Mouse (Mus musculus): ENCODE data around the gene Btn1a1.

The Btn1a1 gene

DNA sequence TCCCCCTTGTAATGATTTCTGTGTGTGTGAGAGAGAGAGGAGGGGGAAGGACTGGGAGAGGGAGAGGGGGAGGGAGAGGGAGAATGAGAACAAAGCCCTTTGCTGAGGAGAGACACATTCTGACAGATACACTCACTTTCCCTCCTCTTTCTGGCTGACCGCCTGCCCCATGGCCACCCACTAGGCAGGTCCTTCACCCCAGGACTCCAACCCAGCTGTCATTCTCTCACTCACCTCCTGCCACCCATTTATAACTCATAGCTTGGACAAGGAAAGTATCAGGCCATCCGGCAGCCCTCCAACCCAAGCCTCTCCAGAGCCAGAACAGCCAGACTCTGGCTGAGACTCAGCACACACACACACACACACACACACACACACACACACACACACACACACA, 10.0 kb upstream of the Btn1a1 start:
- peak in 1 of 2 experiments; percentile 11 for DNase-seq

DNA sequence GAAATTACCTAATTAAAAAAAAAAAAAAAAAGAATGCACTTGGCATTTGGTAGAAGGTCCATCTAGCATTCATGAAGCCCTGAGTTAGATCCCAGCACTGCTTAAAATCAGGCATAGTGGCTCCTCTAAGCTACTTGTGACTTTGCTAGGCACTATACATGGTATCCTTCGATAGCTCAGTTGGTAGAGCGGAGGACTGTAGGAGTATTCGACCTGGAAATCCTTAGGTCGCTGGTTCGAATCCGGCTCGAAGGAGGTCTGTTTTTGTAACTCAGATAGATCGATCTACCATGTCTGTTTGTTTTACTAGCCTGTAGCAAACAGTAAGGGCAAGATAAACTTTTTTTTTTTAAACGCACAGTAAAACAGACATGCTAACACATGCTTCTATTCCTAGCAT, 1.2 kb upstream of the Btn1a1 start:
- peak; percentile 65 to 80 for DNase-seq

DNA sequence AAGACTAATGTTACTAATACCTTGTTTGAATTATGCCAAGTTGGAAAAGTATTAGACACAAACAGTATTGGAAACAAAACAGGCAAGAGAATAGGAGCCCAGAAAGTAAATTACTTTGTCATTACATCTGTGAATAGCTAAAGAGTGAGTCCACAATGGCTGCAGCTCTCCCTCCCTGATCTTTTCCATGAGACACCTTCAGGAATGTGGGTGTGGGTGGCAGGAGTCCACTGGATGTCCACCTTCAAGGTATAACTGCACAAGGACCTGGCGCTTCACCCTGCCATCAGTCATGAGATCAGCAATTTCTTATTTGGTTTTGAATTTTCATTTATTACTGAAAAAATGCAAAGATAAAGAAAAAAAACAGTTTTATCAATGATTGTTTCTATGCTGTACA, 605 bp upstream of the Btn1a1 start:
- no peak for DNase-seq

DNA sequence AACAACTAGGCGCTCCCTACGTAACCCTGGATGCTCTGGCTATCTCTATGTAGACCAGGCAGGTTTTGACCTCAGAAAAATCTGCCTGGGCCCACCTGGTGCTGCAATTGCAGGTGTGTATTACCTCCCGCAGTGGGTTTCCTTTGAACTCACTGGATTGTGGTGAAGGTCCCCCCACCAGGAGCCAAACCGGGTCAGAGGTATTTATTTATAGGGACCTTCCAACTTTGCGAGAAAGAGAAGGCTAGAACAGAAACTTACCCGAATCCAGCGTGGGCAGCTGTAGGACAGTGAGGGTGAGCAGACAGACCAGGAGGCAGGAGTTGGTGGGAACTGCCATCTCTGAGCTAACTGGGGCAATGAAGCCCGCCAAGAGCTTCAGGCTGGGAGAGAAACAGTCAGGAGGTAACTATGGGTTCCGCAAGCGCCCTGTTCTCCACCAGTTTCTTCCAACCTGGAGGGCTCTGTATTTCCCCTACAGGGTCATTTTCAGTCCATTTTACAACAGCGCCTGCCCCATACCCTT, 797 bp downstream of the Btn1a1 start:
- peak; percentile 7 to 17 for DNase-seq

DNA sequence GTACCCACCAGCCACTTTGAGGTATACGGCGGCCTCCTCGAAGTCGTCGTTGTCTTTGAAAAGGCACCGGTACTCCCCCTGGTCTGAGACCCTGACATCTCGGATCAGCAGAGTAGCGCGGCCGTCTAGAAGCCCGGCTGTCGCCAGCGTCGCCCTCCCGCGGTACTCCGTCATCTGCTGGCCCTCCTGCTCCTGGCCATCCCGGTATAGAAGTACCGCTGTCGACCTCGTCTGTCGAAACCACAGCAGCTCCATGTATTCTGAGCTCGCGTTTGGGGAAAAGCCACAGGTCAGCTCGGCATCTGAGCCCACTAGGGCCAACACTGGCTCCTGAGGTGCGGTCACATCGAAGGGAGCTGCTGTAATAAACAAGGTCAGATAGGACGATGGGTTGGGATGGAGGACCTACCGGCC, 1.5 kb downstream of the Btn1a1 start:
- peak; percentile 69 for DNase-seq

DNA sequence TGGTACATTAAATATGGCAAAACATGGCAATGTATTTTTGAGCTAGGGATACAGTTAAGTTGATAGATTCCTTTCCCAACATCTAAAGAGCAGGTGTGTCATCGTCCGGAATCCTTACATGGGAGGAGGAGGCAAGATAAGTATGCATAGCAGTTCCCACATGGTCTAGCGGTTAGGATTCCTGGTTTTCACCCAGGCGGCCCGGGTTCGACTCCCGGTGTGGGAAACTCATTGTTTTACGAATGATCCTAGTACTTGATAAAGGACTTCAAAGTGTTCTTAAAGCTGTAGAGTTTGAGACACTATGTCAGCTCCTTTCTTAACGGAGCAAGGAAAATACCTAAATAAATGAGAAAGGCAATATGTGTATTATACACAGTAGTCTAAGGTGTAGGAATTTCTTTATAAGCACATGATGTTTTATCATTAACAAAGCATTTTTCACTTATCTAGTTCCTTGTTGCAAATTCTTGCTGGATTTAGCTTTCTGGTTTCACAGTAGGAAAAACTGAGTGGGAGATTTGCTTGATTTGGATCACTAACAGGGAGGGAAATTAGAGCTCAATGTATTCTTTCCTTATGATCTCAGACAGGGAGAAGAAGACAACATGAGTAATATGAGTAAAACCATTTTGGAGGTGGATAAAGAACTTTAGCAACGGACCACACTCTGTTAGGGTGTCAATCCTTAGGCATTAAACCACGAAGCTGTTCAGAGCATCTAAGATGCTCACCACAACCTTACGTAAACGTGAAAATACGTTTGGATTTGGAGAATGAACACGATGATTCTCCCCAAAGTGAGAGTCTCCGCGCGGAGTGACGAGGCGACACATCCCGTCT, 2.1 kb downstream of the Btn1a1 start:
- peak; percentile 91 to 92 for DNase-seq

DNA sequence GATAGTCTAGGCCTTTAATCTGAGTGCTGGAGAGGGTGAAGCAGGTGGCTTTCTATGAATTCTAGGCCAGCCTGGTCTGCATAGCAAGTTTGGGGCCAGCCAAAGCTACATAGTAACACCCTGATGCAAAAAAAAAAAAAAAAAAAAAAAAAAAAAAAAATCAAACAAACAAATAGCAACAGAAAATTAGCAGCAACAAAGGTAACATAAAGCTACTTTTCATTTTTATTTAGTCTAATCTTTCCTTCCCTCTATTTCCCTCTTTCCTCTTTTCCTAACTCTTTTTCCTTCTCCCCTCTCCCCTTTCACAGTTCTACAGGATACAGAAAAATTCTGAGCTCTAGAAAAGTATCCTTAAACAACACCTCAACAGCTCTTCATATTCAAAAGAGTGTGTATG, 3.0 kb downstream of the Btn1a1 start:
- DNase-seq, result no peak

DNA sequence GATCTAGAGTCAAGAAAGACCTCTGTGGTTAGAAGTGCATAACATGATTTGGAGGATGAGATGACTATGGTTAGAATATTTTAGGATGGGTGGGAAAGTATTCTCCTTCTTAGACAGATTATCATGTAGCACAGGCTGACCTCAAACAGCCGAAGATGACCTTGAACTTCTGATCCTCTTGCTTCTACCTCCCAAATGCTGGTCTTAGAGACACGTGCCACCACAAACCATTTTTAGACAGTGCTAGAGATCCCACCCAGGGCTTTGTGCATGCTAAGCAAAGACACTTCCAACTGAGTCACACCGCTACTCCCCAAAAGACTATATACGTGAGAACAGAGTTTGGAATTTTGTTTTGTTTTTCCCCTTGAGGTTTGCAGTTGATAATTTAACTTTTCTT, 3.6 kb downstream of the Btn1a1 start:
- no peak for DNase-seq

DNA sequence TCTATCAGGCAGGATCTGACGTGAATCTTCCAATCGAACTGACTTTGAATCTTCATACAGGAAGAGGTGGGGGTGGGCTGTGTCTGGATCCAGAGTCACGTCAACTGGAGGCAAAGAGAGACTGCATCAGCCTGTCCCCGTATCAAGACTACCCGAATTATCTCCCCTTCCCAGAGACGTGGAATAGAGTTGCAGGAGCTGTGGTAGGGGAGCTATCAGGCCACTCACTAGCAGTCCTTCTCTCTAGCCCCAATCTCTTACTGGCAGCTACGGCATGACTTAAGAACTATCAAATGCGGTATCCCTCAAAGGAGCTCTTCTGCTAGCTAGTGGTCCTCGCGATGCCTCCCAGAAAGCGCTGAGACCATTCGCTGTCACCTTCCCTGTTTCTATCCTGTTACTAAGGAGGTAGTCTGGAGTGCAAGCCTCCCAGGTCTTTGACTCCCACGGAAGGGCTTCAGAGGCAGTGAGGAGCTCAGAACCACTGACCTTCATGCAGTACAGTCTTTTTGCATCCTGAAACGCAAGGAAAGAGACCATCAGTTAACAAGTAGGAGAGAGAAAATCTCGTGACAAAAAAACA, 6.3 kb downstream of the Btn1a1 start:
- DNase-seq, result no peak

DNA sequence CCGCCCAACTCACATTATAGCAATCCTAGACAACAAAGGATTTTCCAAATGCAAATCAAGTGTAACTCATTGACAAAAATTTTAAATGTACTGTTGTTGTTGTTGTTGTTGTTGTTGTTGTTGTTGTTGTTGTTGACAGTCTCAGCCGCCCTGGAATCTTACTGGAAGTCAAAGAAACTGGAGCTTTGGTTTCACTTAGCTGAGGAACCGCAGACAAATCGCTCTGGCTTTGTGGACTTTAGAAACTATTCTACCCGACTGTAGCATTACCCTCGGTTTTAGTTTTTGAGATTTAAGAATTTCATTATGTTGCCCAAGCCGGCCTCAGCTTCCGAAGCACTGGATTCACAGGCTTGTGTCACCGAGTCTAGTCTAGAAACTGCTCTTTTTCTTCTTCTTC, 11.8 kb downstream of the Btn1a1 start:
- DNase-seq, result no peak

DNA sequence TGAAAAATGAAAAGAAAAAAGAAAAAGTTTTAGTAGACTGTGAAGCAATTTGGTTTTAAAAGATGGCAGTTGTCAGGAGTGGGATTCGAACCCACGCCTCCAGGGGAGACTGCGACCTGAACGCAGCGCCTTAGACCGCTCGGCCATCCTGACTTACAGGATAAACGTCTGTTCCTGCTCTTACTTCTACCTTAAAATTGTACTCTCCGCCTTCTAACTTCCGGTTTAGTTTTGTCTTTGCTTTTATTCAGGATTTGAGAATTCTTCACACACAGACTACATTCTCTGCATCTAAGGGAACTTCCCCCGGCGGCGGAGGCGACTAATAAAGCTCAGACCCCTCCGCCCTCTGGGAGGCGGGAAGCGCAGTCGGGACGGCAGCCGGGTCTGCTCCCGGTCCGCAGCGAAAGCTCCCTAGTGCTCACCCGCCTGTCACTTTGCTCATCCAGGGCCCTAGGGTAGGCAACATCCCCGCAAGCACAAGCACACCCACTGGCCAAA, 12.3 kb downstream of the Btn1a1 start:
- peak; percentile 78 to 83 for DNase-seq

DNA sequence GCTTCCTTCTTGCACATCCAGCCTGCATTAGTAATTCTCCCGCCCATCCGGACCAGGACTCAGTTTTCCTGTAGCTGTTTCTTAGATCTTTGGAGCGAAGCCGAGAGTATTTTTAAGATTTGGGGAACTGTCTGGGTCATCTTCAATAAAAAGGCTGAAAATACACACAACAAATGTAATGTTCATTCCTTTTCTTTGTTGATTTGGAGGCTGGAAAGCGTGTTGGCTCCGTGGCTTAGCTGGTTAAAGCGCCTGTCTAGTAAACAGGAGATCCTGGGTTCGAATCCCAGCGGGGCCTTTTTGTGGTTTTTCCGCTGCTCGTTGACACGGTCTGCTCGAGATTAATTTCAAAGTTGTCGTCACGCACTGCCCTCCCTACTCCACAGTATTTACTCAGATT, 15.3 kb downstream of the Btn1a1 start:
- peak; percentile 89 to 93 for DNase-seq

DNA sequence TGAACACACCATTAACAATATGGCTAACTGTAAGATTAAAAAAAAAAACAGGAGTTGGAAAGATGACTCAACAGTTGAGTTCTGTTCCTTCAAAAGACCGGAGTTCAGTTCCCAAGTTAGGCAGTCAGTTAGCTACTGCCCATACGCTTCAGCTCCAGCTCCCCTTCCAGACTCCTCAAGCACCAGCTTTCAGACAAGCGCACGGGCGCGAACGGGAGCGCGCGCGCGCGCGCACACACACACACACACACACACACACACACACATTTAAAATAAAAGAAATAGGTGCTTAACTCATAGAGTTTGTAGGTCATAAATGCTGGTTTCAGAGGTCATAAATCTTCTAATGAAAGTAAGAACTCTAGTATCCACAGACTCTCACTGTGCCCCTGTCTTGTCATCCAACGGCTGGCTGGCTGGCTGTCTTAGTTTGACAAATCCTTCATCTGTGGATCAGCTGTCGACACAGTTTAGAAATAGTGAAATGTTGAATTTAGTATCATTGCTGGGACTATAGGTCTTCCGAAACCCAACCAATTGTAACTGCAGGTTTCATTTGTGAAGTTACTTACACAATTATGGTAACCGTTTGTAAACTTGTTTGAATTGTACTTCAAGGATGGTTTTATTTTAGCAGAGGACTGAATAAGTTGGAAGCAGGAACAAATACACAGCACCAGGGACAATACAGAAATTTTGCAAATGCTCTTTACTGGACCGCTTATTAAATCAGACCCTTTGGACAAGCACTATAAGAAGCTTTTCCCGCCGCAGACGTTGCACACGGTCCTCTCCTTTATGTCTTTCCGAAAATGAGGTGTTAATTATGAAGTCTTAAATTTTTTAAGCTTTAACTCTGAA, 16.2 kb downstream of the Btn1a1 start:
- peak; percentile 70 to 82 for DNase-seq

DNA sequence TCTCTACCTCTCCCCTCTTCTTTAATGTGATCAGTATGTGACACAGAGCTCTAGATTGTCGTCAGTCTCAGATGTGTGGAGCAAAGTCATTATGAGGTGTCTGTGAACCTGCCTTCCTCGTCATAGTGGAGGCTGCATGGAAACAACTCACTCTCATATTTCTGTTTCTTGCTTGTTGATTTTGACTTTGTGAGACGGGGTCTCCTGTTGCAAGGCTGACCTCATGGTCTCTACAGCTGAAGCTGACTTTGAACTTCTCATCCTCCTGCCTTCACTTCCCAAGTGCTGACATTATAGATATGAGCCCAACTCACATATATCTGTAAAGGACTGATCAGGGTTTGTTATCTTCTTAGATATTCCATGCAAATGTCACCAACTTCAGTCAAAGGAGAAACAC, 16.9 kb downstream of the Btn1a1 start:
- no peak for DNase-seq

DNA sequence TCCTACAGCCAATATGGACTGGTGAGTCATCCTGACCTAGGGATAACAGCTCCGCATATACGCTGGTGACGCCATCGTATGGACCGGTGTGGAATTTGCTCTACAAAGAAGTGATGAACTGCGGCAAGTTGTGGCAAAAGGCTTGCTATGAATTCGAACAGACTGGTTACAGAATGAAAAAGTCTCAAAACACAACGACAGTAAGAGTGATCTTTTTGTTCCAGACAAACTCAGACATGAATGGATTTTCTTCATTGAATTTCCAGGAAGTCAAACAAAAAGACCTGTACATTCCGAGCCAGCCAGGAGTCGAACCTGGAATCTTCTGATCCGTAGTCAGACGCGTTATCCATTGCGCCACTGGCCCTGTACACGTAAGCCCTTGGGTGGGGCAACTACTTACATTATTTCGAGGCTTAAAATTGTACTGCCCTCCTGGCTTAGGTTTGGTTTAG, 19.2 kb downstream of the Btn1a1 start:
- DNase-seq, result peak; percentile 92

DNA sequence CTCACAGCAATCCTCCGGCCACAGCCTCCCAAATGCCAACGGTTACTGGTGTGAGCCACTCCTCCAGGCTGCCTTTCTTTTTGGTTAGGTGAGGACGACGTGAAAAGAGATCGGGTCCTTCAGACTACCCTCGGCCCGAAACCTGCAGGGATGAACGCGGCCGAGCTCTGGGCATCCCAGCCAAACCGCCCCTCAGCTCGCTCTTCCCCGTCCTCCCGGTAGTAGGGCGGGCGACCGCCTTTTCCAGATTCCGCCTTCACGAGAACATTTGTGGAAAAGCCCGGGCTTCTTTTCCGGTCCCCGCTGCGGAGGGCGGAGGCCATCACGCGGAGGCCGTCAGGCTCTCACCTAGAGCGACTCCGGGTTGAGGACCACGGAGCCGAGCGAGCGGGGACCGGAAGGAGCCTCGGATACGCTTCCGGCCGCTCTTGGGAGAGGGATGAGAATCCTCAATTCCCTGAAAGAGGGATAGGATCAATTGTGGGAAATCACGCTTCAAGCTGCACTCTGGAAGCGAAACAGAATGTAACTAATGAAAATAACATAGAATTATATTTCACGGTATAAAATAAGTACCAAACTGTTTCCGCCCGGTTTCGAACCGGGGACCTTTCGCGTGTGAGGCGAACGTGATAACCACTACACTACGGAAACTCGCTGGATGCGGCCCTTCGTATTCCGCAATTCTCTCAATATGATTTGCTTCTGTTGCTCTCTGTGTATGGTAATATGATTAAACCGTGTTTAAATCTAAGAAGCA, 20.0 kb downstream of the Btn1a1 start:
- peak; percentile 93 to 95 for DNase-seq

DNA sequence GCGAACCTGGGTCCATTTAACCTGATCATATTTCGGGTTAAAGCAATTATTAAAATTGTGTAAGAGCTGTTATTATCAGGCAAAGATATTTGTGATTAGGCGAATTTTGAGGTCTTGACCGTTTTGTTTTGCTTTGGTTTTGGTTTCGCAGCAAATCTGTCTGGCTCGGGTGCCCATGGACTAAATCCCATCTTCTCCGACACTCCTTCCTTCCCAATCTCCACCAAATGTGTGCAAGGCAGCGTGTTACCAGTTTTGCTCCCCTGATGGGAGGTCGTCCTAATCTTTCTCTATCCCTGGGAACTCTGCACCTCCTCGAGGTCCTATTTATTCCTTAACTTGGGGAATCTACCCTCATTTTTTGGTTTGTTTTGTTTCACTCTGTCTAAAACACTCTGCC, 20.5 kb downstream of the Btn1a1 start:
- no peak for DNase-seq

DNA sequence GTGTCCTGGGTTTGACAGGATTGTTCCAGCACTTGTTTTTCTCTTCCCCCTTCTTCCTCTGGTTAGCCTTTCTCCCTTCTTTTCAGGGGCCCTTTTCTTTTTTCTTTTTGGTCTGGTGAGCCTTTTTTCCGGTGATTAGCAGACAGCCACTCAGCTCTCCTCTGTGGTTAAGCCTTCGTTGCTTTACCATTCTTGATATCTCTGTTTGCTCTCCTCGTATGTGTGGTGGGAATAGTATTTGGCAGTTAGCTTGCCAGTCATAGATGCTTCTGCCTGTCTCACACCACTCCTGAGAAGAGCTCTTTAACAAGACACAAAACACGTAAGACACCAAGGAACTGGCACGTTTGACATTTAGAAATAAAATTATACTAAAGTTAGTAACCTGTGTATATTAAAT, 21.2 kb downstream of the Btn1a1 start:
- no peak for DNase-seq

DNA sequence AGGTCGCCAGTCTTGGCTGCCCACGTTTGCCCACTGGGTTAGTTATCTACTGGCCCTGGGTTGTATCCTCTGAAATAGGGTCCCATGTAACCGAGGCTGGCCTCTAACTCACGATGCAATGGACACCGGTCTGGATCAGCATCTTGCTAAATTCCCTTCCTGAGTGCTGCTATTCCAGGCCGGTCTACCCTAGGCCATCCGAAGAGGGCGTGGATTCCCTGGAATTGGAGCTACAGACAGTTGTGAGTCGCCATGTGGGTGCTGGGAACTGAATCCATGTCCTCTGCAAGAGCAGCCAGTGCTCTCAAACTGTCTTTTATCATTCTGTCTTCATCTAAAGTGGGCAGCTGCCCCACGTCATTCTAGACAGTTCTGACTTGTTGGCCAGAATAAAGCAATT, 25.8 kb downstream of the Btn1a1 start:
- DNase-seq, result no peak

DNA sequence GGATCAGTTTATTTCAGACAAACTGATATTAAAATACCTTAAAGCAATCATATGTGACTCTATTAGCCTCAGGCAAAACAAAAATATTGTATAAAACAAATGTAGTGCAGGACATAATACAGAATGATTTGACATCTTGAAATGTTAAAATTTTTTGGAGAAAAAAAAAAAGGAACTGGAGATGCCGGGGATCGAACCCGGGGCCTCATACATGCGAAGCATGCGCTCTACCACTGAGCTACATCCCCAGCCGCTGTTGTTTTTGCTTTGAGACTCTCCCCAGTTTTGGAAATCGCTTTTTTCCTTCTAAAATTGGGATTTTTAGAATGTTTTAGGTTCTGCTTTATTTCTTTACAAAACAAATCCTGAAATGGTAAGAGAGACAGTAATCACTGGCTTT, 27.2 kb downstream of the Btn1a1 start:
- peak; percentile 71 to 79 for DNase-seq

DNA sequence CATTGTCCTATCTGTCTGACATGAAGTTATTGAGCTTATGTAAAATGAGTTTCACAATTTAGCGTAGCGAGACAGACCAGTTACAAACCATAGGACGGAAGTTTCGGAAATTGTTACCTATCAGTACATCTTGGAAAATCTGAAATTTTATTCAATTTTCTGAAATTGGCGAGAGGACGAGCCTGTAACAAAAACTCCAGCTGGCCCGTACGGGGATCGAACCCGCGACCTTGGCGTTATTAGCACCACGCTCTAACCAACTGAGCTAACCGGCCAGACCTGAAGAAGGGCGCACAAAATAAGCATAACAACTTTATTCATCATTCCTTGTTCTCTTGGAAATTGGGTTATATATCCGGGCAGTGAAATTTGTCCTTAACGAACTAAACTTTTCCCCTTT, 27.8 kb downstream of the Btn1a1 start:
- DNase-seq, result peak; percentile 92 to 94

Data from cerebellum, postnatal 25 days (tissue).